Mouse (Mus musculus): ENCODE measurements around the gene Nfat5. TPM values are rescaled to one million over a fixed set of nuclear protein-coding genes. Genes with fewer than 3 reads are reported as not detected.

Gene Nfat5
- polyA plus RNA-seq, 1 experiment from 2014 or later, result 21.7 TPM

DNA sequence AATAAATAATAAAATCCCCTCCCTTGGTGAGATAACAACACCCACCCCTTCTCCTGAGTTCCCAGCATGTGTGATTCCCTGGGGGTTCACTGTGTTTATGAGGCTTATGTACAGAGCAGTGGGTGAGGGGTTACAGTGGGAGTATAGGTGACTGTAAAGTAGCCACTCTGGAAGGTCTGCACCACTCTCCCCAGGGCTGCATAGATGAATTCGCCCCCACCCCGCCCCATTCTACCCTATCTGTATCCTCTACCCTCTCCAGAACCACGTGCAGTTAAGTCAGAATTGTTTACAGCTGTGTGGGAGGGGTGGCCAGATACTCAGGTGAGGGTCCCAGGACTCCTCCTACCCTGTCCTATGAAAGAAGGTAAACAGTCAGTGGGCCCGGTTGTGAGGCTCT is 89.6 kb downstream of the Nfat5 start:
- H3K4me3 ChIP-seq (replicated peaks), result no peak overlapping the region
- H3K27me3 ChIP-seq, result 0 out of 2 replicates have a peak, but pooled peaks cover 4% of the 10 kb centered on the region
- H3K9ac ChIP-seq (replicated peaks), result no peak overlapping the region
- H3K4me1 ChIP-seq (replicated peaks), result no peaks in the 10 kb centered on the region
- no peaks in the 10 kb centered on the region for H3K9me3 ChIP-seq
- no peak overlapping the region for H3K27ac ChIP-seq
- no peak for ATAC-seq (ENCODE audit: insufficient number of reproducible peaks, insufficient read depth, low FRiP score, low TSS enrichment, low read depth)
- H3K36me3 ChIP-seq, result peaks cover 28% of the 10 kb centered on the region
- 81% methylated on average over 4 of the region's 4 CpGs for WGBS
- no peak overlapping the region for H3K4me2 ChIP-seq

DNA sequence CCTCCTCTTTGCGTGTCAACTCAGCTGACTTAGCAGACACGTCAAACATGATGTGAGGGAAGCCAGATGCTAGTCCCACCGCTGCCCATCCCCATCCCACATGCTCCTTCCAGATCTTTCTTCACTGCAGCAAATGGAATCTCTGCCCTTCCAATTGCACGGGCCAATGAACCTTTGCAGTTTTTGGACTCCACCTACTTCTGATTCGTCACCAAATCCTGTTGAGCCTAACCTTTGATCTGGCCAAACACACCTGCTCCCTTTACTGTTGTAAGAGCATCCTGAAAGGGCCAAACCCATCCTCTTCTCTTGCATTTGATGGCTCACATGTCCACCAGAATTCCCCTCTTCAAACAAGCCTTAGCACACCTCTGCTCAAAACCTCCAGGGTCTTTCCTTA is 91.4 kb downstream of the Nfat5 start:
- H3K9me3 ChIP-seq, result no peaks in the 10 kb centered on the region
- peaks cover 10% of the 10 kb centered on the region for H3K4me1 ChIP-seq (replicated peaks)
- no peak for ATAC-seq (ENCODE audit: insufficient number of reproducible peaks, insufficient read depth, low FRiP score, low TSS enrichment, low read depth)
- H3K9ac ChIP-seq (replicated peaks), result no peak overlapping the region
- H3K4me2 ChIP-seq, result no peak overlapping the region
- H3K27ac ChIP-seq, result no peak overlapping the region
- peaks cover 12% of the 10 kb centered on the region for H3K36me3 ChIP-seq
- H3K27me3 ChIP-seq, result 0 out of 2 replicates have a peak, but pooled peaks cover 4% of the 10 kb centered on the region
- WGBS, result 61% methylated on average over 5 of the region's 5 CpGs
- no peak overlapping the region for H3K4me3 ChIP-seq (replicated peaks)

- H3K4me2 ChIP-seq, result no peak overlapping the region
- WGBS, result 86% methylated on average over 2 of the region's 2 CpGs
- H3K9ac ChIP-seq (replicated peaks), result no peak overlapping the region
- peaks cover 9% of the 10 kb centered on the region for H3K36me3 ChIP-seq
- peaks cover 11% of the 10 kb centered on the region for H3K4me1 ChIP-seq (replicated peaks)
- no peak overlapping the region for H3K27ac ChIP-seq
- no peak overlapping the region for H3K4me3 ChIP-seq (replicated peaks)
- no peak for ATAC-seq (ENCODE audit: insufficient number of reproducible peaks, insufficient read depth, low FRiP score, low TSS enrichment, low read depth)
- H3K9me3 ChIP-seq, result no peaks in the 10 kb centered on the region
- H3K27me3 ChIP-seq, result 0 out of 2 replicates have a peak, but pooled peaks cover 4% of the 10 kb centered on the region
Measured at GRCm38 (mm10) chr8:107385063-107385462, 91.8 kb downstream of the Nfat5 start.

DNA sequence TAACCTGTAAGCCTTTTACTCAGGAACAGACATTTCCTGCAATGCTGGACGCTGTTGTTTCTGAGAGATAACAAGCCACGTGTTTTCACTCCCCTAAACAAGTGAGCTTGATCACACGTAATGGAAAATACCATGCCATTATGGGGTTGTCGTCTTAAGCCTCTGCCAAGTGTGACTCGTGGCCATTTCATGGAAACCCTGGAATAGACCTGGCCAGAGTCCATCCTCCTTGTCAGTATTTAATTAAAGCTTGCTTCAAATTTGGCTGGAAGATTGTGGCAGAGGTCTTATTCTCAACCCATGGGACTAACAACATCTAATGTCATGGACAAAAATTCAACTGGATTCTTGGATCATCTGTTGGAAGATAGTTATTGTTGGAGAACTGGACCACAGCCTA is 92.9 kb downstream of the Nfat5 start:
- Histone ChIP-seq H3K4me2 (no peak overlapping the region), H3K4me3 (replicated peaks) (no peak overlapping the region), H3K9ac (replicated peaks) (no peak overlapping the region), H3K4me1 (replicated peaks) (peaks cover 11% of the 10 kb centered on the region), H3K27me3 (0 out of 2 replicates have a peak, but pooled peaks cover 4% of the 10 kb centered on the region), H3K27ac (no peak overlapping the region), H3K36me3 (no peaks in the 10 kb centered on the region), H3K9me3 (no peaks in the 10 kb centered on the region)
- WGBS, result 52% methylated on average over 5 of the region's 5 CpGs
- ATAC-seq (ENCODE audit: insufficient number of reproducible peaks, insufficient read depth, low FRiP score, low TSS enrichment, low read depth), result no peak

GRCm38 (mm10) chr8:107386642-107387041 is 93.4 kb downstream of the Nfat5 start:
- Histone ChIP-seq H3K9me3 (no peaks in the 10 kb centered on the region), H3K27me3 (0 out of 2 replicates have a peak, but pooled peaks cover 4% of the 10 kb centered on the region), H3K36me3 (no peaks in the 10 kb centered on the region), H3K4me3 (replicated peaks) (no peak overlapping the region), H3K4me2 (no peak overlapping the region), H3K9ac (replicated peaks) (no peak overlapping the region), H3K27ac (no peak overlapping the region), H3K4me1 (replicated peaks) (peaks cover 11% of the 10 kb centered on the region)
- no peak for ATAC-seq (ENCODE audit: insufficient number of reproducible peaks, insufficient read depth, low FRiP score, low TSS enrichment, low read depth)
- 32% methylated on average over 3 of the region's 3 CpGs for WGBS

DNA sequence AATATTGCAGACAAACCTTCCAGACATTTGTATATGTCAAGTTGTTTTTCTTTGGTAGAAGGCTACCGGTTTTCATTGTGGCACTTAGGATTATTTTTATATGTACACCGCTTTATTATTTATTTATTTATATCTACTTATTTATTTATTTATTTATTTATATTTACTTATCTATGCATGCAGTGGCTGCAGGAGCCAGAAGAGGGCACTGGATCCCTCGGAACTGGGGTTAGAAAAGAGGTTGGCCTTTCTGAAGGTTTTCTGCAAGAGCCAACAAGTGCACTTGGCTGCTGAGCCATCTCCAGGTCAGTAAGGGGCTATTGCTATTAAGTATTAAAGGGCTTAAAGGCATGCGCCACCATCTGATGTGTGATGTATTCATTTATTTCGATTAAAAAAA is 94.6 kb downstream of the Nfat5 start:
- 58% methylated on average over 5 of the region's 5 CpGs for WGBS
- Histone ChIP-seq H3K27me3 (0 out of 2 replicates have a peak, but pooled peaks cover 4% of the 10 kb centered on the region), H3K4me2 (no peak overlapping the region), H3K9me3 (no peaks in the 10 kb centered on the region), H3K4me3 (replicated peaks) (no peak overlapping the region), H3K27ac (no peak overlapping the region), H3K4me1 (replicated peaks) (peaks cover 11% of the 10 kb centered on the region), H3K9ac (replicated peaks) (no peak overlapping the region), H3K36me3 (no peaks in the 10 kb centered on the region)
- no peak for ATAC-seq (ENCODE audit: insufficient number of reproducible peaks, insufficient read depth, low FRiP score, low TSS enrichment, low read depth)

DNA sequence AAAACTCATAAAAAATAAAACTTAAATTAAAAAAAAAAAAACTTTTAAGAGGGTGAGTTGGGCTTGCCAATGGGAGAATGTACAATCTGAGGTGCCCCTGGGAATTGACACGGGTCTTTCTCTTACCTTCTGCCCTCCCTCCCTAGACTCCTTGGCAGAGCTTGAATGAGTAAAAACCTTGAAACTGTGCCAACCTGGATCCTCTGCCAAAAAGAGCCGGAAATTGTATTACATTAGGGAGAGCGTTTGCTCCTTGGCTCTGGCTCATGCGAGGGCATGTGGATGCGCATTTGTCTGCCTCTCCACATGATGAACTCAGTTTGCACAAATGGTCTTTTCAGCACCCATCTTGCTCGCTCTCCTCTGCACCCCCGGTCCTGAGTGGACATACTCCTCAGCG is 96.3 kb downstream of the Nfat5 start:
- ATAC-seq (ENCODE audit: insufficient number of reproducible peaks, insufficient read depth, low FRiP score, low TSS enrichment, low read depth), result no peak
- H3K9ac ChIP-seq (replicated peaks), result no peak overlapping the region
- no peak overlapping the region for H3K27ac ChIP-seq
- no peak overlapping the region for H3K4me2 ChIP-seq
- WGBS, result 86% methylated on average over 8 of the region's 8 CpGs
- no peaks in the 10 kb centered on the region for H3K36me3 ChIP-seq
- H3K4me3 ChIP-seq (replicated peaks), result no peak overlapping the region
- peaks cover 11% of the 10 kb centered on the region for H3K4me1 ChIP-seq (replicated peaks)
- no peaks in the 10 kb centered on the region for H3K9me3 ChIP-seq
- H3K27me3 ChIP-seq, result 0 out of 2 replicates have a peak, but pooled peaks cover 4% of the 10 kb centered on the region

- WGBS, result 93% methylated on average over 16 of the region's 16 CpGs
- H3K27me3 ChIP-seq, result no peaks in the 10 kb centered on the region
- H3K9me3 ChIP-seq, result no peaks in the 10 kb centered on the region
- no peak overlapping the region for H3K27ac ChIP-seq
- H3K4me1 ChIP-seq (replicated peaks), result peaks cover 11% of the 10 kb centered on the region
- H3K4me2 ChIP-seq, result no peak overlapping the region
- no peak overlapping the region for H3K4me3 ChIP-seq (replicated peaks)
- no peak overlapping the region for H3K9ac ChIP-seq (replicated peaks)
- no peak for ATAC-seq (ENCODE audit: insufficient number of reproducible peaks, insufficient read depth, low FRiP score, low TSS enrichment, low read depth)
- no peaks in the 10 kb centered on the region for H3K36me3 ChIP-seq
Measured at GRCm38 (mm10) chr8:107390476-107391135, 97.3 kb downstream of the Nfat5 start.

GRCm38 (mm10) chr8:107391136-107391516 is 97.9 kb downstream of the Nfat5 start:
- WGBS, result 71% methylated on average over 4 of the region's 4 CpGs
- no peak for ATAC-seq (ENCODE audit: insufficient number of reproducible peaks, insufficient read depth, low FRiP score, low TSS enrichment, low read depth)

DNA sequence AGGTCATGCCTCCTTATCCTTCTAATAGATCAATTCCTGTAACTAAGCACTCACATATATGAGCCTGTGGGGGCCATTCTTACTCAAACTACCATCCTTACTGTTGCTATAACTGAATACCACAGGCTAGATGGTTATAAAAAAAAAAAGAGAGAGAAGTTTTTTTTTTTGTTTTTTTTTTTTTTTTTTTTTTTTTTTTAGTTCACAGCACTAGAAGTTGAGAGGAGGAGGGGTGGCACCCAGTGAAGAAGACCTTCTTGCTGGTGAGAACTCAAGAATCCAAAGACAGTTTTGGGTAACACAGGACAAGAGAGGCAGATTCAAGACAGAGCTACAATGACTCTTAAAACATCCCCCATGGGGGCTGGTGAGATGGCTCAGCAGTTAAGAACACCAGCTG is 102.1 kb downstream of the Nfat5 start:
- H3K4me3 ChIP-seq (replicated peaks), result no peak overlapping the region
- H3K4me1 ChIP-seq (replicated peaks), result peaks cover 27% of the 10 kb centered on the region
- H3K27ac ChIP-seq, result no peak overlapping the region
- no peak for ATAC-seq (ENCODE audit: insufficient number of reproducible peaks, insufficient read depth, low FRiP score, low TSS enrichment, low read depth)
- no peaks in the 10 kb centered on the region for H3K27me3 ChIP-seq
- no peak overlapping the region for H3K4me2 ChIP-seq
- no peaks in the 10 kb centered on the region for H3K9me3 ChIP-seq
- H3K9ac ChIP-seq (replicated peaks), result no peak overlapping the region
- H3K36me3 ChIP-seq, result no peaks in the 10 kb centered on the region

More at GRCm38 (mm10) chr8:107391136-107391516, 97.9 kb downstream of the Nfat5 start:
- Histone ChIP-seq H3K9ac (replicated peaks) (no peak overlapping the region), H3K27me3 (no peaks in the 10 kb centered on the region), H3K4me3 (replicated peaks) (no peak overlapping the region), H3K4me2 (no peak overlapping the region), H3K27ac (no peak overlapping the region), H3K9me3 (no peaks in the 10 kb centered on the region), H3K4me1 (replicated peaks) (peaks cover 15% of the 10 kb centered on the region), H3K36me3 (no peaks in the 10 kb centered on the region)

DNA sequence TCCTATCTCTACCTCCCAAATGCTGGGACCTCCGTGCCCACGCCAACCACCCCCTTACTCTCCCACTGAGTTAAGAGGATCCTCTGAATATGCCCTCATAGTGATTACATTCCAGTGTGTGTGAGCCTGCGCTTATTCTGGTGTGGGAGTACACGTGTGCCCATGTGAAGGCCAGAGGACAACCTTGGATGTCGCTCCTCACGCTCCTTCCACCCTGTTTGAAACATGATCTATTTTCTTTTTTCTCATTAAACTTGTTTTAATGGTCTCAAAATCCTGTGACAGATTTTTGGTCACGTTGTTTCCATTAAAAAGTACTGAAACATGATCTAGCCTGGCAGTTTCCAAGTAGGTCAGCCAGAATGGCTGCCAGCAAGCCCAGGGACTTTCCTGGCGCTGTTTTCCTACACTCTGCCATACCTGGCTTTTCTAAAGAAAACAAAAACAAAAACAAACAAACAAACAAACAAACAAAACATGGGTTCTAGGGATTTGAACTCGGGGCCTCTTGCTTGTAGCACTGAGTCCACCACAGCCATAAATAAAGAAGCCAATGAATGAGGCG is 102.9 kb downstream of the Nfat5 start:
- 44% methylated on average over 10 of the region's 10 CpGs for WGBS
- H3K9ac ChIP-seq (replicated peaks), result no peak overlapping the region
- no peaks in the 10 kb centered on the region for H3K27me3 ChIP-seq
- H3K4me1 ChIP-seq (replicated peaks), result peaks cover 27% of the 10 kb centered on the region
- no peaks in the 10 kb centered on the region for H3K9me3 ChIP-seq
- H3K27ac ChIP-seq, result peak overlapping the region; percentile 8; the same call in 1 of the 2 replicates
- no peak overlapping the region for H3K4me3 ChIP-seq (replicated peaks)
- H3K36me3 ChIP-seq, result no peaks in the 10 kb centered on the region
- no peak; the same call in 1 of the 2 replicates for ATAC-seq (ENCODE audit: insufficient number of reproducible peaks, insufficient read depth, low FRiP score, low TSS enrichment, low read depth)
- no peak overlapping the region for H3K4me2 ChIP-seq

- no peaks in the 10 kb centered on the region for H3K9me3 ChIP-seq
- peaks cover 39% of the 10 kb centered on the region for H3K4me1 ChIP-seq (replicated peaks)
- H3K4me2 ChIP-seq, result no peak overlapping the region
- no peaks in the 10 kb centered on the region for H3K36me3 ChIP-seq
- H3K27ac ChIP-seq, result peak overlapping the region; percentile 74
- no peak for ATAC-seq (ENCODE audit: insufficient number of reproducible peaks, insufficient read depth, low FRiP score, low TSS enrichment, low read depth)
- H3K27me3 ChIP-seq, result no peaks in the 10 kb centered on the region
- no peak overlapping the region for H3K4me3 ChIP-seq (replicated peaks)
- WGBS, result 30% methylated on average over 12 of the region's 12 CpGs
- no peak overlapping the region for H3K9ac ChIP-seq (replicated peaks)
Measured at GRCm38 (mm10) chr8:107397665-107398064, 104.4 kb downstream of the Nfat5 start.

All from limb, embryonic 12.5 days (tissue).